Mouse (Mus musculus) mouse embryonic stem cell (cell line): ENCODE data around the gene Tsc2.
"Not testable (repeated sequence)": the region's sequence is repeated elsewhere in the genome, so short reads cannot be mapped to it uniquely, and the experiment has no call there.

Experiments
- in situ Hi-C, 2 experiments: fragments of 300-500 bp; cut with MboI; formaldehyde crosslinking; loops; 1 replicate in 1 of 2; 3 replicates in 1 of 2; pipeline ENCODE4 v1.14.3; 2019 to 2020; ENCODE audit warnings: low sequenced_read_pairs in 2 of 2, low pct_unique_long_range_greater_than_20kb in 1 of 2, mixed read lengths in 1 of 2; ENCODE audit not compliant: unreplicated experiment in 1 of 2

The Tsc2 gene

DNA sequence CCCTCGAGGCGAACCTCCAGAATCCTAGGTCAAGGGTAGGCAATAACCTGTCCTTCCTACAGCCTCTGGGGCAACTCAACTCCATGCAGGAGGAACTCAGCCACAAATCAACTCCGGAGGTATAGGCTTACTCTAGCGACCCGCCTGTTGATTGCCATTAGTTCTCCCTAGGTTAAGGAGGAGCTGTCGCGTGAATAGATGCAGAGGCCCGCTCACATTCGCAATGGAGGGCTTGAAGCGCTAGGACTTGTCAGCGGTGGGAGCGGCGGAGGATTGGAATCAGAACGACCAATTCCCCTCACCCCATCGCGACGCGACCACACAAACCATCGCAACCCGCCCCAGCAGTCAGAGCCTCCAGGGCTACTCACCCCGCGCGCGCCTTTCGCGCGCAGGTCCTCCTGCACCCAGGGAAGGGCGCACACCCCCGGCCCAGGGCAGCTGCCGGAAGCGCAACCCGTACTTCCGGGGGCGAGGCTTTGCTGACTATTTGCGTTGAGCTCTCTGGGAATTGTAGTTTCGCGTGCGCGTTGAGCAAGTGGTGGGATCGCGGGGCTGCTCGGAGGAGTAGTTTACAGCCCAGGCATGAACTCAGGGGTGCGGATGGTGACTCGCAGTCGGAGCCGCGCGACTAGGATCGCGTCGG, at the start of gene Tsc2, which contains the start of gene Nthl1:
Gene Tsc2 (minus strand): TSS at position 464 of the 646 bp plus-strand sequence.
Gene Nthl1 (plus strand): TSS at position 514 of the 646 bp plus-strand sequence.
- in situ Hi-C loops: no loop called here

DNA sequence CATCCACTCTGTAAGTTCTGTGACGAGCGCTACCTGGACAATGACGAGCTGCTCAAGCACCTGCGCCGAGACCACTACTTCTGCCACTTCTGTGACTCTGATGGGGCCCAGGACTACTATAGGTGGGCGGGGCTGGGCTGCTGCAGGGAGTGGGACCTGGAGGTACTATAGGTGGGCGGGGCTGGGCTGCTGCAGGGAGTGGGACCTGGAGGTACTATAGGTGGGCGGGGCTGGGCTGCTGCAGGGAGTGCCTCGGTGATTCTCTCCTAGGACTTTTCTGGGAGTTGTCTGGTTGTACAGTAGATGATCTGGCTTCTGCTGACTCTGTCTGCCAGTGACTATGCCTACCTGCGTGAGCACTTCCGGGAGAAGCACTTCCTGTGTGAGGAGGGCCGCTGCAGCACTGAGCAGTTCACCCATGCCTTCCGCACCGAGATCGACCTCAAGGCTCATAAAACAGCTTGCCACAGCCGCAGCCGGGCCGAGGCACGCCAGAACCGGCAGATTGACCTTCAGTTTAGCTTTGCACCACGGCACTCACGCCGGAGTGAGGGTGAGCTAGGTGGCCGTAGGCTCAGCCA, 45.2 kb upstream of the Tsc2 start:
- in situ Hi-C loops: no loop called here

DNA sequence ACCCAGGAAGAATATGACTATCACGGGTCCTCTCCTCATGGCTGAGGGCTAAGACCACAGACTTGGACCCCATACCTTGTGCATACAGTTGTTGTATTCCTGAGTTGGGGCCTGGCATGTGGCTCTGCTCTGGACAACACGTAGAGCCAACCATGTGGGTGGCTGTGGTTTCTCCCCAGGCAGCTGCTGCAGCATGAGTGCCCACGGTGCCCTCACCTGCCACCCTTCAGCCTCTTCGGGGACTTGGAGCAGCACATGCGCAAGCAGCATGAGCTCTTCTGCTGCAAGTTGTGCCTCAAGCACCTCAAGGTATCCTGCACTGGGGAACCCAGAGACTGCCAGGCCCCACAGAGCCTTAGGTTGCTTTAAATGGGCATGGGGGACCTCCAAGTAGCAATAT, 44.4 kb upstream of the Tsc2 start:
- in situ Hi-C loops: no loop called here

DNA sequence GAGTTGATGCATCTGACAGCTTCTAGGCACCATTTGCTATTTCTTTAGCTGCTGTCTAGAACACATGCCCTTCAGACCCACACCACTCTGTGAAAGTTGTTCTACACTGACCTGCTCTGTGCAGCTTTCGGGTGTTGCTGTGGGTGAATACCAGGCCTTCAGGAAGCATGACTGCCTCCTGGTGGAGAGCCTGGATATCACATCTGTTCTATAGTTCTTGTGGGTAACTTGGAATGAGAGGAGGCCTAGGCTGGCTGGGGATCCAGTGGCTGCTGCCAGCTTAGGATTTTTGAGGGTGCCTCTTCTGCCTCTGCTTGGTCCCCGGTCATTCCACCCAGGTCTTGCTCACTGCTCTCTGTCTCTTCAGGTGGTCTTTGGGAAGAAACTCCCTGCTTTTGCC, 43.8 kb upstream of the Tsc2 start:
- in situ Hi-C loops: no loop called here

DNA sequence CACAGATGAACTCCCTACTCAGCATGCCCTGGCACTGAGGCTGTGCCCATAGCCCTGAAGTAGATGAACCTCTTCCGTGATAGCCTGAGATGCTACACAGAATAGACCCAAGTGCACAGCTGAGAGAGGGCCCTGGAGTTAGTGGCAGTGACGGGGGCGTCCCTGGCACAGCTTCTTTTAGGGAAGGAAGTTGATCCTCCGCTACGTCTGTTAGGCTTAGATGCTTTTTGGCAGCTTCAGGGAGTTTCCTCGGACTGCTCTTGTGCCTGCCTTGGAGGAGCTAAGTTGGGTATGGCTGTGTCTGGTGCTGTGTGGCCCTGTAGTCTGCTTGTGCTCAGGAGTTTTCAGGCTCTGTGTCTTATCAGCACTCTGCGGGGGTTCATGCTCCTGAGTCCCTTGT, 41.8 kb upstream of the Tsc2 start:
- in situ Hi-C loops: no loop called here

DNA sequence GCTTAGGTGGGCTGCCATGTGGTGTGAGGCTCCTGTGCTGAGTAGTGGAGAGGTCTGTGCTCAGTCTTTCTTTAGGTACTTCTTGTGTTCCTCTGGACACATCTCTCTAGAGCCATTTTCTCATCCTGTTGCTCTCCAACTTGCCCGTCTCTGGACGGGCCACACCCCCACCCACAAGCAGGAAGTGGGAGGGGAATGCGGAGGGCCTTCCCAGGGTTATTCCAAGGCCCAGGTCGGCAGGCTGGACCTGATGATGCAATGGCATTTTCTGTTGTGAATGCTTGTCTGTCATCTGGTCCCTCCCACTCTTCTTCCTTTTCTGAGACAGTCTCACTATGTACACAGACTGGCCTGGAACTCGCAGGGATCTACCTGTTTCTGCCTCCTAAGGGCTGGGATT, 39.7 kb upstream of the Tsc2 start:
- in situ Hi-C loops: no loop called here

DNA sequence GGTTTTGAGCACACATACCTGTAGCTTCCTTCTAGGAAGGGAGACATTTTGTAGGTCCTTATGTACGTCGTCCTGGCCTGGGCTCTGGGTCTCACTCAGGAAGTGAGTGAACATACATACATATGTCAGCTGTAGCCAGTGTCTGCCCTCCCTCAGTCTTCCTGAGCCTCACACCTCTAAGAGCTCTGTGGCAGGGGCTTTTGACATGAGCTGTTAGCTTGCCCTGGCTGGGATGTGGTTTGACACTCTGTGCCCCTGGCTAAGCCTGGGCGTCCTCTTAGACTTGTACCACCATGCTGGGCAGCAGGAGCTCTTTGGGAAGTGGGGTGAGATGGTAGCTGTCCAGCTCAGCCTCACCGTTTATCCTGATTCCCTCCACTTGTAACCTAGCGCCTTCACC, 38.9 kb upstream of the Tsc2 start:
- in situ Hi-C loops: no loop called here

DNA sequence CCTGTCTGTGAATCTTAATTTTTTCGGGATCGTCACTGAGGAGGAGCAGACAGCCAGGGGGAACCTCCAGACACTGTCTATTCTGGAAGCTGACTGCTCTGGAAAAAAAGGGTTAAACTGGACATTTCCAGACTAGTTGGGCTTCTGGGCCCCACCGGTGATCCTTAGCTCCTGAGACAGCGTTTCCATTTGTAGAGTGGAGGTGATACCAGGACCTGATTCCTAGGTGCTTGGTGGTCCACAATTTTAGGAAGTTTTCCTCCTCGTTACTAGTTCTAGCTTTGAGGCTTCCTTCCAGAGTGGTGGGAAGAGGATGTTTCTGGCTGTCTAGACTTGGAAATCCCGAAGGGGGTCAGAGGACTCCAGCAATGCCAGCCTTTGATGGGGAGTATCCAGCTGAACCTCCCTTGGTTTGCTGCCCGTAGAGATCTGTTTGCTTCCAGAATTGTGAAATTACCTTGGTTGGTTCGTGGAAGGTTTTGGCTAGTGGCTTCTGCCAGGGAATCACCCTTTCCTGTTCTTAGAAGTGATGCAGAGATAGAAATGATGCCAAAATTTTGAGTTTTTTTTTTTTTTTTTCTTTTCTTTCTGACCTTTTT, 37.9 kb upstream of the Tsc2 start:
- in situ Hi-C loops: no loop called here

DNA sequence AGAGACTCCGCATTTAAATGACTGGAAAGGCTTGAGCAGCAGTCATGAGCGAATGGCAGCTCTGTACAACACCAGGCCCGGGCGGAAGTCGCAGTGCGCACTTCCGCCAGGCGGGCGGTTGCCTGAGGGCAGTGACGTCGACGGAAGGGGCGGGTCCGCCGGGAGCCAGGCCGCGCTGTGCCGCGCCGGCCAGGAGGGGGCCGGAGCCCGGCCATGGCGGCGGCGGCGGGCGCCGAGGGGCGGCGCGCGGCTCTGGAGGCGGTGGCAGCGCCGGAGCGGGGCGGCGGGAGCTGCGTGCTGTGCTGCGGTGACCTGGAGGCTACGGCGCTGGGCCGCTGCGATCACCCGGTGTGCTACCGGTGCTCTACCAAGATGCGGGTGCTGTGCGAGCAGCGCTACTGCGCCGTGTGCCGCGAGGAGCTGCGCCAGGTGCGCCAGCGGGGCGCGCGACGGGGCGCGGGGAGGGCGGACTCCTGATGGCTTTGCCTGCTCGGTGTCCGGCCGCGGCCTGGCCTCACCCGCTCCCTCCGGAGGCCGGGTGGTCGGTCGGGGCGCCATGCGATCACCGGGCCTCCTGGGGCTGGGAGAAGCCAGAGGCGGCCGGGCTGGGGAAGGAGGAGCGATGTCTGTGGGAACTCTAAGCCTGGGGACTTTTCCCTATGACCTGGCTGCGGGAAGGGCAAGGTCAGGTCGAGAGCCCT, 37.3 kb upstream of the Tsc2 start, which contains the start of gene Zfp598:
Gene Zfp598 (plus strand): TSS at position 143 of the 701 bp plus-strand sequence.
- in situ Hi-C loops: no loop called here

DNA sequence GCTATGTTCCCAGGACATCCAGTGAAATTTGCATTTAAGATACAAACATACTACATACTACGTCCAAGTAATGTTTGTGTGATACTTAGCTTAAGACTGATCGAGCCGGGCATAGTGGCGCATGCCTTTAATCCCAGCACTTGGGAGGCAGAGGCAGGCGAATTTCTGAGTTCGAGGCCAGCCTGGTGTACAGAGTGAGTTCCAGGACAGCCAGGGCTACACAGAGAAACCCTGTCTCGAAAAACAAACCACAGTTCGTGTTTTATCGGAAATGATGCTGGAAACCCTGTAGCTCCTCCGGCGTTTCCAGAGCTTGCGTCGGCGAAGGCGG, 36.7 kb upstream of the Tsc2 start:
- in situ Hi-C loops: not testable (repeated sequence)

DNA sequence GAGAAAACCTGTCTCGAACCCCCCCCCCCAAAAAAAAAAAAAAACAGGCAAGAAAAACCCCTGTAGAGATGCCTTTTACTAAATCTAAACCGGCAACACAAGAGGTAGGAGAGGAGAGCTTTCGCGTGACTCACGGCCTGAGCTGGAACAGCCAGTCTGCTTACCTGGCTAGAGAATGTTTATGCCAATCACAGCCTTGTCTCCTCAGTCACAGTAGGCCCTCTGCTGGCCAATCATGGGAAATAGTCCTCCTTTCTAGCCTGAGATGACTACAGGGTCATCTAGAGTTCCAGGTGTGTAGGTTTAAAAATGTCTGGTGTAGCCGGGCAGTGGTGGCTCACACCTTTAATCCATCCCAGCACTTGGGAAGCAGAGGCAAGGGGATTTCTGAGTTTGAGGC, 35.0 kb upstream of the Tsc2 start:
- in situ Hi-C loops: no loop called here

DNA sequence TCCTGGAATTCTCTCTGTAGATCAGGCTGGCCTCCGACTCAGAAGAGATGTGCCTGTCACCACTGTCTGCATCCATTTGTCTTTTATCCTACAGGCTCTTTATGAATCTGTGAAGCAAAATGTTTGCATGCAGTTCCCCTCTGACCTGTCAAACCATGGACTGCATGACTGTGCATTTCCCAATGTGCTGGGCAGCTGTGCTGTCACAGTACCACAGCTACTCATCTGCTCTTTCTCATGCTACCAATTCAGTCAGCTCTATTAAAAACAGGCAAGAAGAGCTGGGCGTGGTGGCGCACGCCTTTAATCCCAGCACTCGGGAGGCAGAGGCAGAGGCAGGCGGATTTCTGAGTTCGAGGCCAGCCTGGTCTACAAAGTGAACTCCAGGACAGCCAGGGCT, 34.6 kb upstream of the Tsc2 start:
- in situ Hi-C loops: not testable (repeated sequence)

DNA sequence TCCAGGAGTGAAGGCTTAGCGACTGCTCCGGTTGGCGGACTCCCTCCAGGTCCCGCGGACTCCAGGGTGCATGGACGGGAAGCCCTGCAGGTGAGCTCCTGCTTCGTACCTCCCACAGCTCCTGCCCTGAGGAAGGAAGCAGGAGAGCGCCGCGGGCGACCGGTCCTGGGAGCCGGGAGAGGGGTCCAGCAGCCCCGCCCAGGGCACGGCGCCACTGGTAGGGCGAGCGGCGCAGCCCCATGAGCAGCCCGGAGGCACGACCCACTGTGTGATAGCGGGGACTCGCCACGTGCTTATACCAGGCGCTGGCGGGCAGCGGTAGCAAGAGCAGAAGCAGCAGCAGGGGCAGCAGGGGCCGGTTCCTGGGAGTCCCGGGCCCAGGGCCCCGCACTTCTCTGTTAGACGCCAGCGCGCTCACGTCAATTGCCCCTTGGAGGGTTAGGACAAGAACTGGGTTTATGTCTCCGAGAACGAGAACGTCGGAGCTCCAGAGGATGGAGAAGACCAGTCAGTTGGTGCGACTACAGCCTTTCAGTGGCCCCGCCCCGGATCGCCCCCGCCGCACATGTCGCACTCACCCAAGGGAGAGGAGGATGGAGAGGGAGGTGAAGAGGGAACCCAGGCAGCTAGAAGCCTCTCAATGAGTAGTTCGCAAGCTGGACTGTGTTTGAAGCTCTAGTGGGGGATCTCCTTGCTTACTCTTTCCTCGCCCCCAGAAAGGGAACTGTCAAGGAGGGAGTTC, 25.8 kb upstream of the Tsc2 start, which contains the start of gene Npw:
Gene Npw (minus strand): TSS at position 441 of the 742 bp plus-strand sequence.
- in situ Hi-C loops: no loop called here

DNA sequence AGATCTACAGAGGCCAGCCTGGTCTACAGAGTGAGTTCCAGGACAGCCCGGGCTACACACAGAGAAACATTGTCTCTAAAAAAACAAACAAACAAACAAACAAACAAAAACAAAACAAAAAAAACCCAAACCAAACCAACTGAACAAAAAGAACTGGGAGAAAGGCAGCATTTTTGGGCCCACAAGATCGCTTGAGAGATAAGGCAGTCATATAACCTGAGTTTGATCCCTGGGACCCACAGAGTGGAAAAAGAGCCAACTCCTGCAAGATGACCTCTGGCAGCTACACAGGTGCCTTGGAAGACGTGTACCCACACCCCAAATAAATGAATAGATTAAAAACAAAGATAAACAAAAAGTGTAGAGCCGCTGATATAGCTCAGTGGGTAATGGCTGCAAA, 22.5 kb upstream of the Tsc2 start:
- in situ Hi-C loops: no loop called here

DNA sequence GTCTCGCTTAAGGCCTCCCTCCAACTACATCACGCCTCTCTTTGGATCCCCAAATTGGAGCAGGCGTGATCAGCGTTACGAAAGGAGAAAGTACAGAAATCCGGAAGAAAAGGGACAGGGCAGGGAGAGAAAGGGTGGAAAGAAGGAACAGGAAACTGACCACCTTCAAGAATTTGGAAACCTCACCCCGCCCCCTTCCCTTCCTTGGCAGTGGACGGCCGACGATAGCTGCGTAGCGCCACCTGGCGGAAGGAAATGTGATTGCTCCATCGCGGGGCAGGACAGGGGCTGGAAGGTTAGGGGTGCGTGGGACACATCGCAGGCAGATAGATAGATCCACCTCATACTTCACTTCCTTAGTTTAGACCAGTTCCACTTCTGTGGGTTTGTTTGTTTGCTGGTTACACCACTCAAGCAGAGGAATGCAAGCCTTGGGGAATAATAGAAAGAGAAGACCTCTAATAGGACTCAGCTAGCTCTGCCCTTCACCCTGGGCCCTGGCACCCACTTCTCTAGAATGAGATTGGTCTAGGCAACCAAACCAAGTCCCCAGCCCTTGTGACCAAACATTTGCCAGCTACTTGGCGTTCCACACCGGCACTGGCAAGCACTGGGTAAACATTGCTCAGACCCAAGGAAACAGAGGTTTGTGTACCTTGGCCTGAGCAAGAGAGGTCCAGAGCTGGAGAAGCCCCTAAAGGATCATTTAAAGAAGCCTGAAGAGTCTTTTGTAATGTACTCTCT, 21.7 kb upstream of the Tsc2 start:
- in situ Hi-C loops: no loop called here

DNA sequence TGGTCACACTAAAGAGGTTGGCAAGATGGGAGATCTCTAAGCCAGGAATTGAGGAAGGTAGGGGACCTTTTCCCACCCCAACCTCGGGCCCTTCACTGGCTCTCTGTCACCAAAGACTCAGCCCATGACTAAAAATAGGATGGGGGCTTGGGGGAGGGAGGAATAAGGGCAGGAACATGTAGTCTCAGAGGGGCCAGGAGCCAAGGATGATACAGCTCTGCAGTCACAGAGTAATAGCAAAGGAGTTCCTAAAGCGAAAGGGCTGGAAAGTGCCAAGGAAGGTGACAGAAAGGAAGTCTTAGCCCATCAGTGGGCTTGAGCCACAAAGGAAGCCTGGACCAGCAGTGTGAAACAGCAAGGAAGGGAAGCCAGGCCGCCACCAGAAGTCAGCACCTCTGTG, 19.4 kb upstream of the Tsc2 start:
- in situ Hi-C loops: no loop called here

DNA sequence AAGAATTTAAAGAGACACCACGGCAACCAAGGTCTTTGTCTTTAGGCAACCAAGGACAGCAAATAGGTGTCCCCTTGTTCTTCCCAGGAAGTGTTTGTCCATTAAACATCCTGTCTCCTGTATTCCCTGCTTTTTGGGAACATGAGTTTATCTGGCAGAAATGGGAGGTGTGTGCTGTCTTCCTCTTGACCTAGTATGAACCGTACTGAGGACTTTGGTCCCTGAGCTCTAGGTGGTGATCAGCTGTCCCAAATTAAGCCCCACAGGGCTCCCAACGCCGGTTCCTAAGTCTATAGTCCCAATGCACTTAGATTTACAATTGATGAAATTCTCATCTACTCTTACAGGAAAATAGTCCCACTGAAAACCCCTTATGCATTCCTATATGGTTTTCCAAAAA, 18.3 kb upstream of the Tsc2 start:
- in situ Hi-C loops: no loop called here

DNA sequence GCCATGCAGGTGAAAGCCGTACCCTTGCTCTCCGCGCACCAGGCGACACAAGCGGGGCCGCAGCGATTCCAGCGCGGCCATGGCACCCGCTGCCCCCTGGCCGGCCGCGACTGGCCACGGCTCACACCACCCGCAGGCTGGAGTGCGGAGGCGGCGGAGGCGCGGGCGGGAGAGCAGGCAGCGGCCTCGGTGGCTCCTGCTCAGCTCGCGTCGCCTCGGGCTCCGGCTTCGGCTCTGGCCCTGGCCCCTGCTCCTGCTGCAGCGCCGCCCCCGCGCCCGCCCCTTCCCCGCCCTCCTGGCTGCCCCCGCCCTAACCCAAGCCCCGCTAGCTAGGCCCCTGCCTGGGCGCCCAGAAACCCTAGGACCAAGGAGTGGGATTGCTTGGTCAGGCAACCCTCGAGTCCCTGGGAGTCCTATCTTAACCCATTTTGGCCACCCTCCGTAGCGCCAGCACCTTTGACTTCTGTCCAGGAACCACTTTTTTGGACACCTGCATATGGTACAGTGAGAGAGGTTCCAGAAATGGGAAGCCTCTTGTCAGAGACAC, 17.7 kb upstream of the Tsc2 start, which contains the start of gene Slc9a3r2:
Gene Slc9a3r2 (minus strand): TSS at position 258 of the 547 bp plus-strand sequence.
- in situ Hi-C loops: no loop called here
